20 mouse cellular contexts compared by ENCODE assay signal in the genomic region with DNA sequence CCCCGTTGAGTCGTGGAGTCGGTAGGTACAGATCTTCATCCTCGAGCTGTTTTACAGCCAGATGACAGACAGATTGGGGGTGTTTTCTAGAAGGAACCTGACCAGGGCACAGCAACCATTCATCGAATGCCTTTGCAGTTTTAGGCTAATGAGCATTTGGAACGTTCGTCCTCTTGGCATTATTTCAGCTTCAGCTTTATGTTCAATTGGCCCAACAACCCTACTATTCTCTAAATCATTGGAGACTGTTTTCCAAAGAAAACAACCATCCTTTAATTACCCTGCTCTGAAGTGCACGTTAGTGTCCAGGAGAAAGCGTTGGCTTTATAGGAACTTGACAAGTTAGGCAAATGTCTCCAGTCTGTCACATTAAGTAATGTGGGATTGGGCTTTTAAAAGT.
"Had no signal": no experiment of that assay in that cellular context is flagged by ENCODE, and none has a peak within 500 bp of the region (broad histone marks: within the 10 kb centered on the region; RNA-seq: fewer than 3 reads in every experiment).

No protein-coding gene starts in this region.

- H3K4me2 ChIP-seq: limb, embryonic 13.5 days; liver, embryonic 12.5 days; liver, embryonic 15.5 days; lung, embryonic 15.5 days had no signal

- H3K9me3 ChIP-seq: limb, embryonic 10.5 days; limb, embryonic 13.5 days; liver, embryonic 12.5 days; liver, embryonic 15.5 days; lung, embryonic 15.5 days had no signal

- H3K9ac ChIP-seq: limb, embryonic 13.5 days; liver, embryonic 12.5 days; liver, embryonic 15.5 days; lung, embryonic 15.5 days had no signal

- H3K4me3 ChIP-seq: layer of hippocampus, adult 2 months; limb, embryonic 10.5 days; limb, embryonic 13.5 days; liver, embryonic 12.5 days; liver, embryonic 15.5 days; lung, embryonic 15.5 days had no signal

- DNase-seq: kidney, postnatal 14 days; layer of hippocampus, adult 9-11 months; liver; lung, adult 18-20 months; lung, postnatal 10 days; lung, postnatal 36 days; midbrain, embryonic 14.5 days; right cerebral cortex, adult 18-20 months; right cerebral cortex, postnatal 14 days; right cerebral cortex, postnatal 4 days; thymus, adult 2 months; thymus, postnatal 14 days; thymus, postnatal 4 days had no signal

- ATAC-seq: liver, embryonic 12.5 days had no signal

- H3K27ac ChIP-seq: layer of hippocampus, adult 2 months; limb, embryonic 10.5 days; limb, embryonic 13.5 days; liver, embryonic 12.5 days; liver, embryonic 15.5 days; lung, embryonic 15.5 days; stomach, postnatal 0 days had no signal

- H3K27me3 ChIP-seq: limb, embryonic 13.5 days; liver, embryonic 12.5 days; liver, embryonic 15.5 days; lung, embryonic 15.5 days had no signal

- H3K36me3 ChIP-seq: limb, embryonic 10.5 days; limb, embryonic 13.5 days; liver, embryonic 12.5 days; liver, embryonic 15.5 days; lung, embryonic 15.5 days had no signal

- H3K4me1 ChIP-seq: liver, embryonic 15.5 days had no signal
